Mouse (Mus musculus) embryonic facial prominence, embryonic 12.5 days (tissue): ENCODE data around the gene Hmcn2. TPM values are rescaled to one million over a fixed set of nuclear protein-coding genes. Genes with fewer than 3 reads are reported as not detected.

ENCODE experiments used
- ATAC-seq: fragments of 200-750 bp; cut with Nextera tagmentation; 2 replicates; pipeline ENCODE4 v1.8.0; 2017; ENCODE audit not compliant: insufficient number of reproducible peaks, insufficient read depth, low FRiP score, low TSS enrichment
- H3K27ac ChIP-seq: fragments of 300-500 bp; sonication (generic); 2 replicates; pipeline ENCODE4 v1.5.1; 2016; ENCODE audit warnings: mild to moderate bottlenecking
- H3K27me3 ChIP-seq: fragments of 300-500 bp; sonication (generic); 2 replicates; pipeline ENCODE4 v1.6.1; 2016; ENCODE audit warnings: mild to moderate bottlenecking, moderate library complexity
- H3K36me3 ChIP-seq: fragments of 300-500 bp; sonication (generic); 2 replicates; pipeline ENCODE4 v1.6.1; 2016; ENCODE audit warnings: mild to moderate bottlenecking
- H3K4me1 ChIP-seq: fragments of 300-500 bp; sonication (generic); 2 replicates; pipeline ENCODE4 v1.6.1; 2016
- H3K4me2 ChIP-seq: fragments of 300-500 bp; sonication (generic); replicated peaks from 2 replicates; pipeline ENCODE4 v1.6.1; 2016; ENCODE audit warnings: mild to moderate bottlenecking, moderate library complexity
- H3K4me3 ChIP-seq: fragments of 300-500 bp; sonication (generic); 2 replicates; pipeline ENCODE4 v1.5.1; 2016; ENCODE audit warnings: mild to moderate bottlenecking
- H3K9ac ChIP-seq: fragments of 300-500 bp; sonication (generic); 2 replicates; pipeline ENCODE4 v1.6.1; 2016; ENCODE audit warnings: mild to moderate bottlenecking, moderate library complexity
- H3K9me3 ChIP-seq: fragments of 300-500 bp; sonication (generic); 2 replicates; pipeline ENCODE4 v1.6.1; 2016; ENCODE audit warnings: mild to moderate bottlenecking, moderate library complexity
- WGBS: fragments of 180-500 bp; shearing (Covaris S2); methylation state at CpG from one replicate; pipeline ENCODE4 v1.1.7; 2016; 5-methylcytosine and 5-hydroxymethylcytosine counted together
- polyA plus RNA-seq: library from polyadenylated mRNA; unstranded; fragments of >200 nt; fragmentation: Nextera tagmentation; extraction: Ambion mirVana; gene quantifications from 2 replicates; pipeline ENCODE4 v1.2.1, GENCODE M21; 2016

The Hmcn2 gene
- polyA plus RNA-seq, 1 experiment from 2014 or later, result 0.09 TPM

GRCm38 (mm10) chr2:31472406-31473065 lies 158.3 kb downstream of the Hmcn2 start:
- Histone ChIP-seq H3K36me3 (no peaks in the 10 kb centered on the region), H3K4me2 (no peak overlapping the region), H3K27me3 (peaks cover 35% of the 10 kb centered on the region), H3K4me3 (no peak overlapping the region), H3K27ac (no peak overlapping the region), H3K9ac (no peak overlapping the region), H3K4me1 (peaks cover 12% of the 10 kb centered on the region), H3K9me3 (no peaks in the 10 kb centered on the region)
- ATAC-seq, result no peak
- 45% methylated on average over 10 of the region's 10 CpGs for WGBS

- Histone ChIP-seq H3K4me1 (peaks cover 12% of the 10 kb centered on the region), H3K4me3 (no peak overlapping the region), H3K36me3 (no peaks in the 10 kb centered on the region), H3K27ac (no peak overlapping the region), H3K9ac (no peak overlapping the region), H3K9me3 (no peaks in the 10 kb centered on the region), H3K27me3 (peaks cover 34% of the 10 kb centered on the region), H3K4me2 (no peak overlapping the region)
- WGBS, result 67% methylated on average over 4 of the region's 4 CpGs
- no peak for ATAC-seq
These were observed 159.7 kb downstream of the Hmcn2 start for GRCm38 (mm10) chr2:31473941-31474340.

- H3K4me1 ChIP-seq, result peaks cover 12% of the 10 kb centered on the region
- no peak overlapping the region for H3K9ac ChIP-seq
- H3K9me3 ChIP-seq, result no peaks in the 10 kb centered on the region
- H3K4me3 ChIP-seq, result no peak overlapping the region
- H3K27ac ChIP-seq, result no peak overlapping the region
- H3K4me2 ChIP-seq, result no peak overlapping the region
- 69% methylated on average over 5 of the region's 5 CpGs for WGBS
- H3K27me3 ChIP-seq, result peaks cover 26% of the 10 kb centered on the region
- H3K36me3 ChIP-seq, result no peaks in the 10 kb centered on the region
- no peak for ATAC-seq
These were observed 160.5 kb downstream of the Hmcn2 start for GRCm38 (mm10) chr2:31474686-31475085.

GRCm38 (mm10) chr2:31476107-31476820 lies 162.0 kb downstream of the Hmcn2 start:
- no peak overlapping the region for H3K4me2 ChIP-seq
- H3K9ac ChIP-seq, result no peak overlapping the region
- H3K27me3 ChIP-seq, result peaks cover 17% of the 10 kb centered on the region
- no peaks in the 10 kb centered on the region for H3K9me3 ChIP-seq
- 66% methylated on average over 10 of the region's 10 CpGs for WGBS
- 0 out of 2 replicates have a peak, but pooled peaks cover 2% of the 10 kb centered on the region for H3K4me1 ChIP-seq
- H3K4me3 ChIP-seq, result no peak overlapping the region
- H3K36me3 ChIP-seq, result no peaks in the 10 kb centered on the region
- ATAC-seq, result no peak; the same call in 1 of the 2 replicates
- no peak overlapping the region for H3K27ac ChIP-seq

GRCm38 (mm10) chr2:31477234-31478161 lies 163.3 kb downstream of the Hmcn2 start:
- H3K4me1 ChIP-seq, result 0 out of 2 replicates have a peak, but pooled peaks cover 2% of the 10 kb centered on the region
- H3K4me2 ChIP-seq, result no peak overlapping the region
- no peak overlapping the region for H3K4me3 ChIP-seq
- 0 out of 2 replicates have a peak, but pooled peaks have one; percentile 38 for ATAC-seq
- no peaks in the 10 kb centered on the region for H3K9me3 ChIP-seq
- no peaks in the 10 kb centered on the region for H3K36me3 ChIP-seq
- H3K9ac ChIP-seq, result no peak overlapping the region
- peaks cover 6% of the 10 kb centered on the region; the same call in 1 of the 2 replicates for H3K27me3 ChIP-seq
- H3K27ac ChIP-seq, result no peak overlapping the region
- WGBS, result 74% methylated on average over 12 of the region's 12 CpGs

- Histone ChIP-seq H3K9ac (no peak overlapping the region), H3K36me3 (no peaks in the 10 kb centered on the region), H3K27ac (no peak overlapping the region), H3K9me3 (no peaks in the 10 kb centered on the region), H3K4me1 (no peaks in the 10 kb centered on the region; the same call in 1 of the 2 replicates), H3K4me2 (no peak overlapping the region), H3K27me3 (peaks cover 13% of the 10 kb centered on the region; the same call in 1 of the 2 replicates), H3K4me3 (no peak overlapping the region)
- WGBS, result 28% methylated on average over 8 of the region's 8 CpGs
- peak; percentile 67; the same call in 1 of the 2 replicates for ATAC-seq
These were observed 168.8 kb downstream of the Hmcn2 start for GRCm38 (mm10) chr2:31482914-31483575.

- no peak overlapping the region for H3K4me2 ChIP-seq
- WGBS, result 24% methylated on average over 5 of the region's 5 CpGs
These were observed 170.0 kb downstream of the Hmcn2 start for GRCm38 (mm10) chr2:31484187-31484586.

GRCm38 (mm10) chr2:31489166-31489565 lies 175.0 kb downstream of the Hmcn2 start:
- no peaks in the 10 kb centered on the region for H3K9me3 ChIP-seq
- H3K36me3 ChIP-seq, result no peaks in the 10 kb centered on the region
- no peak overlapping the region for H3K27ac ChIP-seq
- WGBS, result 52% methylated on average over 12 of the region's 12 CpGs
- H3K27me3 ChIP-seq, result peaks cover 3% of the 10 kb centered on the region; the same call in 1 of the 2 replicates
- H3K4me1 ChIP-seq, result peaks cover 10% of the 10 kb centered on the region
- no peak overlapping the region for H3K4me3 ChIP-seq
- no peak overlapping the region for H3K9ac ChIP-seq
- H3K4me2 ChIP-seq, result no peak overlapping the region
- no peak for ATAC-seq

More at GRCm38 (mm10) chr2:31484187-31484586, 170.0 kb downstream of the Hmcn2 start:
- H3K9ac ChIP-seq, result no peak overlapping the region
- H3K9me3 ChIP-seq, result no peaks in the 10 kb centered on the region
- H3K4me3 ChIP-seq, result no peak overlapping the region
- H3K27ac ChIP-seq, result no peak overlapping the region
- H3K27me3 ChIP-seq, result peaks cover 15% of the 10 kb centered on the region; the same call in 1 of the 2 replicates
- no peaks in the 10 kb centered on the region; the same call in 1 of the 2 replicates for H3K4me1 ChIP-seq
- ATAC-seq, result no peak
- H3K36me3 ChIP-seq, result no peaks in the 10 kb centered on the region

- no peak overlapping the region for H3K4me2 ChIP-seq
- H3K9me3 ChIP-seq, result no peaks in the 10 kb centered on the region
- H3K4me1 ChIP-seq, result peaks cover 10% of the 10 kb centered on the region
- no peak overlapping the region for H3K27ac ChIP-seq
- no peak for ATAC-seq
- WGBS, result 79% methylated on average over 2 of the region's 2 CpGs
- no peak overlapping the region for H3K4me3 ChIP-seq
- no peaks in the 10 kb centered on the region for H3K36me3 ChIP-seq
- H3K27me3 ChIP-seq, result peaks cover 3% of the 10 kb centered on the region; the same call in 1 of the 2 replicates
- no peak overlapping the region for H3K9ac ChIP-seq
These were observed 176.3 kb downstream of the Hmcn2 start for GRCm38 (mm10) chr2:31490556-31490955.

GRCm38 (mm10) chr2:31492308-31492707 lies 178.1 kb downstream of the Hmcn2 start:
- 93% methylated on average over 8 of the region's 8 CpGs for WGBS
- Histone ChIP-seq H3K9me3 (no peaks in the 10 kb centered on the region), H3K4me2 (no peak overlapping the region), H3K4me3 (no peak overlapping the region), H3K36me3 (no peaks in the 10 kb centered on the region), H3K9ac (no peak overlapping the region), H3K27me3 (peaks cover 3% of the 10 kb centered on the region; the same call in 1 of the 2 replicates), H3K4me1 (peaks cover 19% of the 10 kb centered on the region), H3K27ac (no peak overlapping the region)
- no peak for ATAC-seq

- no peak overlapping the region for H3K27ac ChIP-seq
- 38% methylated on average over 11 of the region's 11 CpGs for WGBS
- peaks cover 28% of the 10 kb centered on the region for H3K4me1 ChIP-seq
- no peak overlapping the region for H3K4me2 ChIP-seq
- H3K36me3 ChIP-seq, result no peaks in the 10 kb centered on the region
- peaks cover 1% of the 10 kb centered on the region; the same call in 1 of the 2 replicates for H3K27me3 ChIP-seq
- no peaks in the 10 kb centered on the region for H3K9me3 ChIP-seq
- no peak overlapping the region for H3K4me3 ChIP-seq
- no peak overlapping the region for H3K9ac ChIP-seq
- no peak for ATAC-seq
These were observed 179.0 kb downstream of the Hmcn2 start for GRCm38 (mm10) chr2:31493243-31493642.
